Mouse (Mus musculus) liver, adult 2 months (tissue): Measurements from ENCODE around the gene Tkfc.

Source experiments
- CTCF ChIP-seq: fragments of 200-500 bp; IDR thresholded peaks from 2 replicates; pipeline ENCODE4 v1.5.1; 2011; ENCODE audit warnings: low read depth, low read length, control low read depth
- POLR2A ChIP-seq: fragments of 200-500 bp; IDR thresholded peaks from 2 replicates; pipeline ENCODE4 v1.6.1; 2011; ENCODE audit warnings: low read length, control low read depth; ENCODE audit not compliant: insufficient read depth; ENCODE audit errors: extremely low read depth

DNA sequence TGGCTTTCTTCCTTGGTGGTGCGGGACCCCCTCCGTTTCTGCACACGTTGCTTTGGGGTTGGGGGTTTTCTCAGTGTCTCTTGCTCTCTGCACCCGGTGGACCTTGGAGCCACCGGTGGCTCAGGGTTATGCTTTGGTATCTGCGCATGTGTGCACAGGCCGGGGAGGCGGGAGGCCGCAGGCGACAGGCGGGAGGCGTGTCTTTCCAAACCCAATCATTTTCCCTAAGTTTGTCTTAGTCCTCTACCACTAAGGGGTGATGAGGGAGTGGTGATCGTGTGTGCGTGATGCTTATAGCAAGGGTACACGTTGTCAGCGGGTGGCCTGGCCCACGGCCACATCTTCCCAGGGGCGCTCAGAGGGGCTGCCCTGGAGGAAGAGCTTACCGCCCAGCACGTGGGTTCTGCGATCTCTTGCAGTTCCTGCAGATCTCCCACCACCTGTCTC lies 29.4 kb upstream of the Tkfc start:
- TF ChIP-seq CTCF (no peak), POLR2A (peak; percentile 44)
